Mouse (Mus musculus): ENCODE measurements around the gene A230072I06Rik. TPM values are rescaled to one million over a fixed set of nuclear protein-coding genes. Genes with fewer than 3 reads are reported as not detected.

A230072I06Rik gene
- polyA plus RNA-seq (2014; fragmentation: Illumina TruSeq; extraction: RNeasy Lipid Tissue Mini Kit (QIAGEN cat#74804); ENCODE audit: low read depth, low replicate concordance) = not detected

GRCm38 (mm10) chr8:12278663-12279312 lies at the start of gene A230072I06Rik:
TSS of gene A230072I06Rik (plus strand) at chr8:12278819.

Other genes with a start within 250 kb of the A230072I06Rik start
- gene Sox1, start 116.5 kb downstream of the A230072I06Rik start, polyA plus RNA-seq (2014; fragmentation: Illumina TruSeq; extraction: RNeasy Lipid Tissue Mini Kit (QIAGEN cat#74804); ENCODE audit: low read depth, low replicate concordance) = 0.81 TPM